Mouse (Mus musculus) kidney, postnatal 0 days (tissue): Measurements from ENCODE around the gene Gm28635. TPM values are rescaled to one million over a fixed set of nuclear protein-coding genes. Genes with fewer than 3 reads are reported as not detected.
"Not testable (repeated sequence)": the region's sequence is repeated elsewhere in the genome, so short reads cannot be mapped to it uniquely, and the experiment has no call there.

ENCODE experiments used
- ATAC-seq: fragments of 200-750 bp; cut with Nextera tagmentation; replicated peaks from 2 replicates; pipeline ENCODE4 v1.8.0; 2017; ENCODE audit warnings: low read depth, moderate number of reproducible peaks, moderate TSS enrichment, moderate library complexity; ENCODE audit not compliant: low FRiP score
- DNase-seq: peaks from one replicate; pipeline ENCODE4 v3.0.0-alpha.2; 2016; ENCODE audit warnings: low spot score
- H3K27ac ChIP-seq: fragments of 300-500 bp; sonication (generic); 2 replicates; pipeline ENCODE4 v1.5.1; 2014; ENCODE audit warnings: mild to moderate bottlenecking
- H3K27me3 ChIP-seq: fragments of 300-500 bp; sonication (generic); 2 replicates; pipeline ENCODE4 v1.6.1; 2014; ENCODE audit warnings: low read length, mixed read lengths; ENCODE audit not compliant: insufficient read depth
- H3K36me3 ChIP-seq: fragments of 300-500 bp; sonication (generic); 2 replicates; pipeline ENCODE4 v1.6.1; 2014; ENCODE audit warnings: low read length, mixed read lengths; ENCODE audit not compliant: insufficient read depth
- H3K4me1 ChIP-seq: fragments of 300-500 bp; sonication (generic); replicated peaks from 2 replicates; pipeline ENCODE4 v1.6.1; 2014; ENCODE audit warnings: antibody characterized with exemption, low read length, mixed read lengths; ENCODE audit not compliant: insufficient read depth
- H3K4me2 ChIP-seq: fragments of 300-500 bp; sonication (generic); 2 replicates; pipeline ENCODE4 v1.6.1; 2014; ENCODE audit warnings: mild to moderate bottlenecking, low read length, moderate library complexity, mixed read lengths
- H3K4me3 ChIP-seq: fragments of 300-500 bp; sonication (generic); replicated peaks from 2 replicates; pipeline ENCODE4 v1.5.1; 2014; ENCODE audit warnings: low read depth, low read length
- H3K9ac ChIP-seq: fragments of 300-500 bp; sonication (generic); 2 replicates; pipeline ENCODE4 v1.6.1; 2014; ENCODE audit warnings: low read depth, low read length
- H3K9me3 ChIP-seq: fragments of 300-500 bp; sonication (generic); replicated peaks from 2 replicates; pipeline ENCODE4 v1.6.1; 2016; ENCODE audit warnings: low read length, inconsistent platforms, mixed read lengths
- CTCF ChIP-seq: IDR thresholded peaks from 2 replicates; pipeline ENCODE4 v1.5.1; 2016; ENCODE audit warnings: antibody characterized with exemption, low read depth, mild to moderate bottlenecking, moderate library complexity
- WGBS: fragments of 180-500 bp; shearing (Covaris S2); extraction: QIAGEN DNeasy Blood & Tissue Kit; methylation state at CpG from one replicate; pipeline ENCODE4 v1.1.7; 2014; 5-methylcytosine and 5-hydroxymethylcytosine counted together
- polyA plus RNA-seq: library from polyadenylated mRNA; unstranded; fragments of >200 nt; fragmentation: Nextera tagmentation; extraction: Ambion mirVana; gene quantifications from 2 replicates; pipeline ENCODE4 v1.2.1, GENCODE M21; 2015

The Gm28635 gene
- polyA plus RNA-seq, 1 experiment from 2014 or later: not detected

- ATAC-seq: no peak
- H3K4me2 ChIP-seq: no peak overlapping the region
- no peak for TF ChIP-seq CTCF
- 85% methylated on average over 5 of the region's 5 CpGs for whole genome bisulfite sequencing
- no peak for DNase-seq
- H3K4me1 ChIP-seq: no peaks in the 10 kb centered on the region
- H3K36me3 ChIP-seq: peaks cover 55% of the 10 kb centered on the region
- no peaks in the 10 kb centered on the region for H3K9me3 ChIP-seq
- no peak overlapping the region for H3K27ac ChIP-seq
- H3K4me3 ChIP-seq: no peak overlapping the region
- no peak overlapping the region for H3K9ac ChIP-seq
- H3K27me3 ChIP-seq: no peaks in the 10 kb centered on the region
Observed at GRCm38 (mm10) chr2:84695007-84695695, 17.3 kb upstream of the Gm28635 start.

GRCm38 (mm10) chr2:84690050-84690449, 12.2 kb upstream of the Gm28635 start:
- ATAC-seq: no peak
- H3K4me2 ChIP-seq: no peak overlapping the region
- H3K27me3 ChIP-seq: no peaks in the 10 kb centered on the region
- H3K27ac ChIP-seq: no peak overlapping the region
- 90% methylated on average over 12 of the region's 12 CpGs for WGBS
- no peak overlapping the region for H3K4me3 ChIP-seq
- peaks cover 65% of the 10 kb centered on the region for H3K36me3 ChIP-seq
- no peaks in the 10 kb centered on the region for H3K9me3 ChIP-seq
- no peak for TF ChIP-seq CTCF
- H3K4me1 ChIP-seq: no peaks in the 10 kb centered on the region
- no peak for DNase-seq
- H3K9ac ChIP-seq: no peak overlapping the region

GRCm38 (mm10) chr2:84688080-84688844, 10.4 kb upstream of the Gm28635 start:
- no peak overlapping the region for H3K27ac ChIP-seq
- no peak overlapping the region for H3K9ac ChIP-seq
- H3K36me3 ChIP-seq: peaks cover 54% of the 10 kb centered on the region
- no peaks in the 10 kb centered on the region for H3K9me3 ChIP-seq
- H3K4me1 ChIP-seq: no peaks in the 10 kb centered on the region
- TF ChIP-seq CTCF: no peak
- ATAC-seq: no peak
- H3K27me3 ChIP-seq: no peaks in the 10 kb centered on the region
- no peak overlapping the region for H3K4me3 ChIP-seq
- no peak for DNase-seq
- H3K4me2 ChIP-seq: no peak overlapping the region
- 85% methylated on average over 2 of the region's 2 CpGs for WGBS

GRCm38 (mm10) chr2:84682605-84683183, 4.9 kb upstream of the Gm28635 start:
- Histone ChIP-seq H3K4me3 (no peak overlapping the region), H3K9me3 (no peaks in the 10 kb centered on the region), H3K9ac (no peak overlapping the region), H3K27ac (no peak overlapping the region), H3K27me3 (no peaks in the 10 kb centered on the region), H3K36me3 (peaks cover 14% of the 10 kb centered on the region; the same call in 1 of the 2 replicates), H3K4me1 (peaks cover 3% of the 10 kb centered on the region; the same call in 1 of the 2 replicates), H3K4me2 (no peak overlapping the region)
- ATAC-seq (no peak), DNase-seq (no peak)
- no peak for TF ChIP-seq CTCF
- 85% methylated on average over 6 of the region's 6 CpGs for WGBS

- Histone ChIP-seq H3K4me1 (peaks cover 10% of the 10 kb centered on the region; the same call in 1 of the 2 replicates), H3K36me3 (peaks cover 15% of the 10 kb centered on the region), H3K27ac (peak within 1 kb of the TSS; percentile 77), H3K9me3 (no peaks in the 10 kb centered on the region), H3K4me3 (peak within 1 kb of the TSS; percentile 83), H3K9ac (peak within 1 kb of the TSS; percentile 82), H3K27me3 (no peaks in the 10 kb centered on the region), H3K4me2 (peak within 1 kb of the TSS; percentile 89)
- no peak for DNase-seq
- no peak for ATAC-seq
- TF ChIP-seq CTCF: no peak
- WGBS: 13% methylated on average over 8 of the region's 8 CpGs
Observed at GRCm38 (mm10) chr2:84679016-84679415, 1.2 kb upstream of the Gm28635 start, which contains the start of gene Tmx2. Tmx2 (minus strand) TSS chr2:84679140.

- peak; percentile 52 for ATAC-seq
- DNase-seq: peak; percentile 60
- Histone ChIP-seq H3K36me3 (peaks cover 26% of the 10 kb centered on the region), H3K27ac (peak overlapping the region; percentile 75), H3K4me1 (peaks cover 10% of the 10 kb centered on the region; the same call in 1 of the 2 replicates), H3K9me3 (no peaks in the 10 kb centered on the region), H3K4me3 (peak overlapping the region; percentile 83), H3K9ac (peak overlapping the region; percentile 61), H3K27me3 (no peaks in the 10 kb centered on the region), H3K4me2 (peak overlapping the region; percentile 77)
- peak; percentile 63 for TF ChIP-seq CTCF
- WGBS: 9% methylated on average over 22 of the region's 22 CpGs
Observed at GRCm38 (mm10) chr2:84677270-84677967, 422 bp downstream of the Gm28635 start.

- not testable (repeated sequence) for H3K9me3 ChIP-seq
- DNase-seq: peak; percentile 44
- peaks cover 27% of the 10 kb centered on the region for H3K36me3 ChIP-seq
Observed at GRCm38 (mm10) chr2:84671535-84671934, 6.3 kb downstream of the Gm28635 start.

More at GRCm38 (mm10) chr2:84671535-84671934, 6.3 kb downstream of the Gm28635 start:
- H3K27ac ChIP-seq, ATAC-seq, H3K9ac ChIP-seq, H3K27me3 ChIP-seq, H3K4me2 ChIP-seq, H3K4me3 ChIP-seq: not testable (repeated sequence)
- 52% methylated on average over 4 of the region's 5 CpGs for WGBS
- peaks cover 12% of the 10 kb centered on the region; the same call in 1 of the 2 replicates for H3K4me1 ChIP-seq
